In the genomic region with DNA sequence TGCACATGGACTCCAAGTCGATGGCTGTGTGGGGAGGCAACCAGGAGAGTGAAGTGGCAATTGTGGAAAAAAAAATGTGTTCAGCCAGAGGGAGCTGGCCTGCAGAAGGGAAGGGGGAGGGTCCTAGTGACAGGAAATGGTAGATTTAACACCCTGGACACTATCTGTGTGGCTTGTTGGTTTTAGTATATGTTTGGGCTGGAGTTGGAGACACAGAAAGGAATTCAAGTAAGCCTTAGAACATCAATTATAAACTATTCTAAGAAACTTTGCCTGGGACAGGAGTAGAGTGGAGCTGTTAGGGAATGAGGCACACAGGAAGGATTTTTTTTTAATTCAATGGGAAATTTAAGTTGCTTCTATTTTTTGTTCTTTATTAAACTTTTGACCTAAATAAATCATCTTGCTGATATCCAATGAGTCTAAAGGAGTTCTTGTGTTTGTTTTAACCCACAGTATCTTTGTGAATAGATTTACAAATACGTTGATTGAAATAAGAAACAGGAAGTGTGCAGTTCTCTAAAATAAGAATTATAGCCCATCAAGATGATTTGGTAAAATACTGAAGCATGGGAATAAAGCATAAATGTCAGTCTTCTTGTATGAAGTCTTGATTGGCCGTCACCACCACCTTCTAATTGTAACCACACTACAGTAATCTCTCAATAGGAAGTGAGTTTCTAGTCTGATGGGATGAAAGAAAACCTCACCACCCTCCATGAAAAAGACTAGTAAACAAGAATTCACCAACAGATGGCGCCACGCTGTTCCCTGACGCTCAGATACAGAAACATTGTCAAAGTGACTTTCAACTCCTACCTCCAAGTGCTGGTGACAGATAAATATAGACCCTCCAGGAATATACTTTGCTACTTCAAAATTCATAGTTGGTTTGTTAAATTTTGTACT, we compare ENCODE assay signal across 11 mouse cellular contexts. TPM values are rescaled to one million over a fixed set of nuclear protein-coding genes. Genes with fewer than 3 reads are reported as not detected.
DNase-seq lines count a peak whose midpoint lies in the region; ATAC-seq and TF ChIP-seq lines count a peak whose summit lies in the region.
"Had no signal": no experiment of that assay in that cellular context is flagged by ENCODE, and none has a peak within 500 bp of the region (broad histone marks: within the 10 kb centered on the region; RNA-seq: fewer than 3 reads in every experiment).

No protein-coding gene starts in this region.

- ATAC-seq in kidney, embryonic 16.5 days (ENCODE audit: low FRiP score, low TSS enrichment): peak; percentile 65
- ATAC-seq in erythroblast, adult 5-6 weeks (replicated peaks; ENCODE audit: low FRiP score, poor library complexity, severe bottlenecking): no peak

- H3K27ac ChIP-seq in kidney, embryonic 16.5 days (ENCODE audit: low read length): peak overlapping the region; percentile 84
- no peak overlapping the region for H3K27ac ChIP-seq in cerebellum, adult 2 months (ENCODE audit: insufficient read depth, low read length)
- H3K27ac ChIP-seq: midbrain, embryonic 12.5 days had no signal

- H3K4me1 ChIP-seq in kidney, embryonic 16.5 days (ENCODE audit: insufficient read depth, low read length): peaks cover 4% of the 10 kb centered on the region; the same call in 1 of the 2 replicates
- no peaks in the 10 kb centered on the region for H3K4me1 ChIP-seq in cerebellum, adult 2 months (ENCODE audit: control insufficient read depth, insufficient read depth, low read length)
- H3K4me1 ChIP-seq: midbrain, embryonic 12.5 days had no signal

- H3K9ac ChIP-seq in kidney, embryonic 16.5 days (replicated peaks; ENCODE audit: low read length): no peak overlapping the region
- H3K9ac ChIP-seq: midbrain, embryonic 12.5 days had no signal

- H3K27me3 ChIP-seq in kidney, embryonic 16.5 days (ENCODE audit: insufficient read depth, low read length): no peaks in the 10 kb centered on the region
- H3K27me3 ChIP-seq in cerebellum, adult 2 months (ENCODE audit: control insufficient read depth, insufficient read depth, low read length): no peaks in the 10 kb centered on the region

- no peak overlapping the region for H3K4me2 ChIP-seq in kidney, embryonic 16.5 days (replicated peaks; ENCODE audit: low read depth, low read length)
- H3K4me2 ChIP-seq: midbrain, embryonic 12.5 days had no signal

- H3K36me3 ChIP-seq in kidney, embryonic 16.5 days (ENCODE audit: insufficient read depth, low read length): no peaks in the 10 kb centered on the region
- H3K36me3 ChIP-seq: midbrain, embryonic 12.5 days had no signal

- WGBS in kidney, embryonic 16.5 days: 38% methylated on average over 6 of the region's 6 CpGs
- WGBS in cerebellum, adult 2 months: 48% methylated on average over 6 of the region's 6 CpGs

- TF ChIP-seq CTCF in cerebellum, adult 2 months (IDR thresholded peaks at IDR 0.05; ENCODE audit: borderline replicate concordance, insufficient read depth, low read depth, low read length): no peak

- TF ChIP-seq POLR2A in cerebellum, adult 2 months (IDR thresholded peaks at IDR 0.05; ENCODE audit: borderline replicate concordance, insufficient read depth, low read length): no peak

- no peaks in the 10 kb centered on the region for H3K9me3 ChIP-seq in kidney, embryonic 16.5 days (ENCODE audit: low read length)
- H3K9me3 ChIP-seq: midbrain, embryonic 12.5 days had no signal

- H3K4me3 ChIP-seq in kidney, embryonic 16.5 days (ENCODE audit: low read length): no peak overlapping the region
- no peak overlapping the region for H3K4me3 ChIP-seq in cerebellum, adult 2 months (replicated peaks; ENCODE audit: insufficient read depth, low read depth, low read length)
- H3K4me3 ChIP-seq: midbrain, embryonic 12.5 days had no signal

- peak; percentile 17 for DNase-seq in adrenal gland, postnatal 14 days
- no peak for DNase-seq in adrenal gland, adult 2 months
- no peak for DNase-seq in kidney, postnatal 14 days
- DNase-seq in 3T3-L1 (ENCODE audit: low read depth, low spot score): peak; percentile 6
- peak; percentile 5 for DNase-seq in c-Kit-positive CD71-positive TER-119-positive erythroid progenitor cells, embryonic 14.5 days (ENCODE audit: low spot score)
- no peak for DNase-seq in cerebellum, adult 2 months
- DNase-seq: cerebellum, adult 11-12 months; gastrocnemius, postnatal 14 days had no signal

RNA-seq across cellular contexts. Expression of a gene that starts 27.7 kb away (rescaled TPM):
- 0.59 and 4.6 TPM in 2 replicates for total RNA-seq in adrenal gland, postnatal 14 days (2021)
- under 1 TPM; 0.35 to 0.83 TPM for total RNA-seq in adrenal gland, adult 2 months (2021)
- polyA plus RNA-seq in adrenal gland, adult 2 months (2012; rRNA removed): 1.3 and 1.8 TPM in 2 replicates
- 92.3 and 109 TPM in 2 replicates for polyA plus RNA-seq in kidney, embryonic 16.5 days (2015; fragmentation: Nextera tagmentation; extraction: Ambion mirVana)
- 0.27 and 0.38 TPM in 2 replicates for polyA plus RNA-seq in cerebellum, adult 2 months (2012; rRNA removed)
- total RNA-seq in erythroblast, adult 5-6 weeks (2015; ENCODE audit: low replicate concordance): not detected in 2 replicates
- 0.28 TPM in 1 of 2 replicates, not detected in the other for total RNA-seq in erythroblast, adult 5-6 weeks (2017; ENCODE audit: low replicate concordance)

Comparison
In these comparisons a context has a peak if more than half of its experiments do, and no peak if none do; other contexts are left out.
1. DNase-seq: peak in adrenal gland, postnatal 14 days (single experiment), 3T3-L1 (single experiment) and c-Kit-positive CD71-positive TER-119-positive erythroid progenitor cells, embryonic 14.5 days (single experiment); none in adrenal gland, adult 2 months (single experiment), kidney, postnatal 14 days (single experiment) and cerebellum, adult 2 months (0 of 2).